Mouse (Mus musculus) liver, embryonic 16.5 days (tissue): Measurements from ENCODE around the gene Ush1g. TPM values are rescaled to one million over a fixed set of nuclear protein-coding genes. Genes with fewer than 3 reads are reported as not detected.

Experiments
- ATAC-seq: fragments of 200-750 bp; cut with Nextera tagmentation; 2 replicates; pipeline ENCODE4 v1.8.0; 2017; ENCODE audit warnings: low read depth, mild to moderate bottlenecking, moderate number of reproducible peaks, moderate library complexity
- H3K27ac ChIP-seq: fragments of 300-500 bp; sonication (generic); 2 replicates; pipeline ENCODE4 v1.5.1; 2014; ENCODE audit warnings: mild to moderate bottlenecking, low read length
- H3K27me3 ChIP-seq: fragments of 300-500 bp; sonication (generic); 2 replicates; pipeline ENCODE4 v1.6.1; 2014; ENCODE audit warnings: low read depth, low read length, mixed read lengths; ENCODE audit not compliant: control insufficient read depth, insufficient read depth
- H3K36me3 ChIP-seq: fragments of 300-500 bp; sonication (generic); 2 replicates; pipeline ENCODE4 v1.6.1; 2014; ENCODE audit warnings: mild to moderate bottlenecking; ENCODE audit not compliant: control insufficient read depth, insufficient read depth
- H3K4me1 ChIP-seq: fragments of 300-500 bp; sonication (generic); 2 replicates; pipeline ENCODE4 v1.6.1; 2014; ENCODE audit warnings: low read depth, low read length, mixed read lengths; ENCODE audit not compliant: control insufficient read depth
- H3K4me2 ChIP-seq: fragments of 300-500 bp; sonication (generic); 2 replicates; pipeline ENCODE4 v1.6.1; 2014; ENCODE audit warnings: low read depth, low read length, mixed read lengths
- H3K4me3 ChIP-seq: fragments of 300-500 bp; sonication (generic); 2 replicates; pipeline ENCODE4 v1.5.1; 2014; ENCODE audit warnings: low read depth, mild to moderate bottlenecking, low read length
- H3K9ac ChIP-seq: fragments of 300-500 bp; sonication (generic); 2 replicates; pipeline ENCODE4 v1.6.1; 2014; ENCODE audit warnings: low read depth, low read length
- H3K9me3 ChIP-seq: fragments of 300-500 bp; sonication (generic); replicated peaks from 2 replicates; pipeline ENCODE4 v1.6.1; 2016; ENCODE audit warnings: low read length; ENCODE audit not compliant: control insufficient read depth
- WGBS: fragments of 180-500 bp; shearing (Covaris S2); extraction: QIAGEN DNeasy Blood & Tissue Kit; methylation state at CpG from one replicate; pipeline ENCODE4 v1.1.7; 2014; ENCODE audit not compliant: insufficient replicate concordance; 5-methylcytosine and 5-hydroxymethylcytosine counted together
- polyA plus RNA-seq: library from polyadenylated mRNA; unstranded; fragments of >200 nt; fragmentation: Nextera tagmentation; extraction: Ambion mirVana; gene quantifications from 2 replicates; pipeline ENCODE4 v1.2.1, GENCODE M21; 2015

The Ush1g gene
- polyA plus RNA-seq, 1 experiment from 2014 or later, result 0.09 TPM

DNA sequence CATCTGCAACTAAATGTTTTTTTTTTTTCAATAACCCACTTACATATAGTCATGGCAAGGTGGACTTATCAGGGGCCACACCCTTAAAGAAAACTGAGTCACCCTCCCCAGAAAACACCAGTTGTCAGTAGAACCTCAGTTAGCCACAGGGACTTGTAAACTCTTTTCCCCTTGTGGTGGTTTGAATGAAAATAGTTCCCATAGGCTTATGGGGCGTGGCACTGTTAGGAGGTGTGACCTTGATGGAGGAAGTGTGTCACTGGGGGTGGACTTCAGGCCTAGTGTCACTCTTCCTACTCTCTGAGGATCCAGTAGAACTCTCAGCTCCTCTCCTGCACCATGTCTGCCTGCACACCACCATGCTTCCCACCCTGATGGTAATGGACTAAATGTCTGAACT lies 42.1 kb downstream of the Ush1g start:
- H3K27ac ChIP-seq, result 0 out of 2 replicates have a peak overlapping the region, but pooled peaks have one; percentile 11
- WGBS, result 32% methylated on average over 1 of the region's 1 CpGs
- no peaks in the 10 kb centered on the region for H3K9me3 ChIP-seq
- H3K4me1 ChIP-seq, result peaks cover 31% of the 10 kb centered on the region
- H3K4me3 ChIP-seq, result no peak overlapping the region
- no peak for ATAC-seq
- H3K36me3 ChIP-seq, result no peaks in the 10 kb centered on the region
- no peak overlapping the region for H3K9ac ChIP-seq
- H3K27me3 ChIP-seq, result no peaks in the 10 kb centered on the region
- H3K4me2 ChIP-seq, result no peak overlapping the region

DNA sequence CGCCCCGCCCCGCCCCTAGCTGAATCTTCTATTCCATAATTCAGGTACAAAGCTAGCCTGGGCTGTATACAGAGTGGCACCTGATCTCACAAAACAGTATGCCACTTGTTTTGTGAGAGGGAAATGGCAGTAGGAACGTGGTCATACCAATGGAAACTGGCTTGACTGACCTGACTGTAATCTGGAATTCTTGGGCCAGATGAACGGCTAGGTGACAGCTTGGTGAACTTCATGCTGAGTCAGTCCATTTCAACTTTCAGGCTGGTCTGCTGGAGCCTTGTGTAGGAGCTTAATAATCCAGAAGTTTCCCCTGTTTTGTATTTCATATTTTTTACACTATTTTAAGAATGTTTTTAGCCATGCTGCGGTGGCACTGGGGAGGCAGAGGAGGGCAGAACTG lies 43.7 kb downstream of the Ush1g start:
- WGBS, result 64% methylated on average over 6 of the region's 6 CpGs
- Histone ChIP-seq H3K4me1 (peaks cover 38% of the 10 kb centered on the region), H3K4me2 (peak overlapping the region; percentile 97), H3K4me3 (peak overlapping the region; percentile 61), H3K27me3 (no peaks in the 10 kb centered on the region), H3K9me3 (no peaks in the 10 kb centered on the region), H3K9ac (no peak overlapping the region; the same call in 1 of the 2 replicates), H3K36me3 (no peaks in the 10 kb centered on the region), H3K27ac (peak overlapping the region; percentile 76; the same call in 1 of the 2 replicates)
- ATAC-seq, result no peak

DNA sequence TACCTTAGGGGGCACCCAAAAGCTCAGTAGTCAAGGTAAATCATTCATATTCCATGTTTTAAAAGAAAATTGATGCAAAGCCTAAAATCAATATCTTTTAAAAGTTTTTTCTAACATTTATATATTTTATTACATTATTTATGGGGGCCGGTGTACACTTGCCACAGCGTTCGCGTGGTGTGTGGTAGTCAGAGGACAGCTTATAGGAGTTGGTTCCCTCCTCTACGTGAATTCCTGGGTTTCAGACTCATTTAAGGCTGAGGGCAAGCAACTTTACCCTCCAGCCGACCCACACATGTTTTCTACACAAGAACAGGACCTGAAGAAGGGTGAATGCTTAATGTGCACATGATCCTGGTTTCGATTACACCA lies 44.3 kb downstream of the Ush1g start:
- peak overlapping the region; percentile 76 for H3K27ac ChIP-seq
- H3K36me3 ChIP-seq, result no peaks in the 10 kb centered on the region
- ATAC-seq, result no peak
- peaks cover 38% of the 10 kb centered on the region for H3K4me1 ChIP-seq
- peak overlapping the region; percentile 76 for H3K9ac ChIP-seq
- H3K4me2 ChIP-seq, result peak overlapping the region; percentile 97
- no peaks in the 10 kb centered on the region for H3K9me3 ChIP-seq
- no peaks in the 10 kb centered on the region for H3K27me3 ChIP-seq
- 14% methylated on average over 7 of the region's 7 CpGs for WGBS
- peak overlapping the region; percentile 61 for H3K4me3 ChIP-seq

DNA sequence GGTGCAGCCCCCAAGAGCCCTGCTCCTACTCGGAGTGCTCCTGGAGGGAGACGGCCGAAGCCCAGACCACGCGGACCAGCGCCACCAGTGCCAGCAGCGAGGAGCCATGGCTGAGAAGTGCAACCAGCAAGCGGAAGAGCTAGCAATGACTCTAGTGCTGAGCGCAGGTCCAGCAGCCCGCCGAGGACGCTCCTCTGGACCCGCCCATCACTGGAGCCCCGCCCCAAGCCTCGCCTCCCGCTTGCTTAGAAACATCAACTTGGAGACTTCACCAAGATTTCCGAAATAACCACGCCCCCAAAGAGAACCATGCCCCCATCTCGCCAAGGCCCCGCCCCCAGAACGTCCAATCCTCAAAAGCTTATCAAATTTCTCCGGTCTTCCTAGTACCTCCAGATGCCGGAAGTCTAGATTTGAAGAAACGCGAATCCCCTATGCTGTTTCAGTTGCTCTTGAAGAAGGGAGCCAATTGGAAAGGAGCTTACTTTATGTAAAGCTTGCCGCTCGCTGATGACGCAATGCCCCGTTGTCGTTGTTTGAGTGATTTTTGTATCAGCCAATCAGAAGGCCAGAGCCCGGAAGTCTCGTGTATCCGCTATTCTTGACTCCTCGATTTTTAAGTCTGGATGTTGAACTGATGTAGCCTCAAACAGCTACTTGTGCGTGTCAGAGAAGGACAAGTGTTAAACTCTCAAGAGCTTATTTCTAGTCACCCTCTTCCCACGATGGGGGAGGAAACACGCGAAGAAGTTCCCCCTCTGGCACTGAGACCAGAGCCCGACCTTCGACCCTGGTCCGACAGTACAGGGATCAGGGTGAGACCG lies 44.8 kb downstream of the Ush1g start, which contains the start of gene Fdxr:
Gene Fdxr, minus strand, starts transcription at position 271 of the 824 bp plus-strand sequence.
- peaks cover 38% of the 10 kb centered on the region for H3K4me1 ChIP-seq
- peak within 1 kb of the TSS; percentile 76 for H3K27ac ChIP-seq
- no peaks in the 10 kb centered on the region for H3K36me3 ChIP-seq
- ATAC-seq, result peak; percentile 92
- peak within 1 kb of the TSS; percentile 61 for H3K4me3 ChIP-seq
- no peaks in the 10 kb centered on the region for H3K9me3 ChIP-seq
- no peaks in the 10 kb centered on the region for H3K27me3 ChIP-seq
- H3K9ac ChIP-seq, result peak within 1 kb of the TSS; percentile 76
- peak within 1 kb of the TSS; percentile 97 for H3K4me2 ChIP-seq
- under 1% methylated on average over 42 of the region's 42 CpGs for WGBS

DNA sequence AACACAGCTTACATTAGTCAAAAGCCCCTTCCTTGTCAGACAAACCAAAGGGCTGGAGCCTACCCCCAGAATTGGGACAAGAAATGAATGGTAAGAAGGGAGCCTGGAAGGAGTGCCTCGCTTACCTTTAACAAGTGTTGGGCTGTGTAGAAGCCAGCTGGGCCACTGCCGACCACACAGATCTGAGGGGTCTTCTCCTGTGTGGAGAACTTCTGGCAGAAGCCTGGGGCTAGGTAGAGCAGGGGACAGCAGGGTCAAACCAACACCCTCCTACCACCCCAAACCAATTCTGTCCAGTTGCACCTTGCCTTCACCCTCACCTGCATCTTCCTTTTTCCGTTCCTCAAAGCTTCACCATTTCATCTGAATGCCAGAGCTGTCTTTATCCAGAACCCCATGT lies 45.9 kb downstream of the Ush1g start:
- Histone ChIP-seq H3K4me2 (peak overlapping the region; percentile 97), H3K4me3 (peak overlapping the region; percentile 61), H3K9me3 (no peaks in the 10 kb centered on the region), H3K9ac (peak overlapping the region; percentile 76), H3K27me3 (no peaks in the 10 kb centered on the region), H3K36me3 (no peaks in the 10 kb centered on the region), H3K4me1 (peaks cover 38% of the 10 kb centered on the region), H3K27ac (no peak overlapping the region)
- ATAC-seq, result no peak
- 51% methylated on average over 3 of the region's 3 CpGs for WGBS

DNA sequence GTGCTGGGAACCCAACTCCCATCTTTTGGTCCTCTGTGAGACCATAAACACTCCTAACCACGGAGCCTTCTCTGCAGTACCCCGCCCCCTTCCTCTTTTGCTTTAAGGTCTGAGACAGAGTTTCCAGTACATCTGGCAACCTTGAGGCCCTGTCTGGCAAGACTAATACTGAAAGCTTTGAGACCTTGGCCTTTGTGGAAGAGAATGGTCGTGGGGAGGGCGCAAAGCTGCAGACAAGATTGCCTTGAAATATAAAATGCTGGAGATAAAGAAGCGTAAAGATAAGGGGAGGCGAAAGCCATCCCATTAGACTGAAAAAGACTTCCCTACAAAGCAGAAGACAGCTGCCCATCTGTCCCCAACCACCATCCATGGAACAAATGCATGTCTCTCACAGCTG lies 46.3 kb downstream of the Ush1g start:
- Histone ChIP-seq H3K27ac (0 out of 2 replicates have a peak overlapping the region, but pooled peaks have one; percentile 8), H3K4me2 (peak overlapping the region; percentile 97; the same call in 1 of the 2 replicates), H3K4me1 (peaks cover 38% of the 10 kb centered on the region), H3K9me3 (no peaks in the 10 kb centered on the region), H3K9ac (no peak overlapping the region), H3K36me3 (no peaks in the 10 kb centered on the region), H3K27me3 (no peaks in the 10 kb centered on the region), H3K4me3 (no peak overlapping the region)
- no peak for ATAC-seq
- WGBS, result 36% methylated on average over 6 of the region's 6 CpGs

DNA sequence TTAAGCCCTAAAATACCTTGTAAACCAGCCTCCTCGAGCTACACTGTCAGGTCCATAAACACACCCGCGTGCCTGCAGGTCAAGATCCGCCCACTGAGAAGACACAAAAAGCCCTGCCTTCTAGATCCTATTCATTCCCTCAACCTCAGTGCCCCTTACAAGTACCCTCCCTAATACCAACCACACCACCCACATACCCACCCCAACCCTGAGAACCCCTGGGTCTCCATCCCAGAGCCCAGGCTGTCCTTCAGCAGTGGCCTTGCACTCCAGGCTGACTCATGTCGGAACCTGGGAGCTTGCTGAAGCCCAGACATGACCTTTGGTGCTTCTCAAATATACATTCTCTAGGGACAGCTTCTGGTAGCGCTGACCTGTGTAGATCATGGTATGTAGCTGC lies 47.1 kb downstream of the Ush1g start:
- ATAC-seq, result no peak
- Histone ChIP-seq H3K27ac (no peak overlapping the region), H3K27me3 (no peaks in the 10 kb centered on the region), H3K4me1 (peaks cover 34% of the 10 kb centered on the region), H3K4me3 (no peak overlapping the region), H3K4me2 (no peak overlapping the region), H3K9ac (no peak overlapping the region), H3K9me3 (no peaks in the 10 kb centered on the region), H3K36me3 (no peaks in the 10 kb centered on the region)
- WGBS, result 71% methylated on average over 6 of the region's 6 CpGs

DNA sequence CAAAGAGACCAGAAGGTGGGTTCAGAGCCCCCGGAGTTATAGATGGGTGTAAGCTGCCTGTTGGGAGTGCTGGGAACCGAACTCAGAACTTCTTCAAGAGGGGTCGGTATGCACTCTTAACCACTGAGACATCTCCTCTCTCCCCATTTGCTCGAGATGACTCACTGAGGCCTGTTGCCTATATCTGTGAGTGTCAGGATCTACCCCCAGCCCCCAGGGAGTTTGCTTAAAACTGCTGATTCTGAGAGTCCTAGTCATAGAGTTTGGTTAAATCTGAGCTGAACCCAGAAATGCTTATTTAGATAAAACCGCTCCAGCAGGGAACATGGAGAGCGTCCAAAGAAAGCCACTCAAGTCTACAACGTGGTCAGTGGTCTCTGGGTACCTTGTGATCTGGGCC lies 47.7 kb downstream of the Ush1g start:
- ATAC-seq, result no peak
- H3K9ac ChIP-seq, result no peak overlapping the region
- no peak overlapping the region for H3K4me2 ChIP-seq
- H3K27ac ChIP-seq, result no peak overlapping the region
- no peaks in the 10 kb centered on the region for H3K36me3 ChIP-seq
- no peak overlapping the region for H3K4me3 ChIP-seq
- H3K9me3 ChIP-seq, result no peaks in the 10 kb centered on the region
- WGBS, result 70% methylated on average over 7 of the region's 7 CpGs
- no peaks in the 10 kb centered on the region for H3K27me3 ChIP-seq
- H3K4me1 ChIP-seq, result peaks cover 31% of the 10 kb centered on the region

DNA sequence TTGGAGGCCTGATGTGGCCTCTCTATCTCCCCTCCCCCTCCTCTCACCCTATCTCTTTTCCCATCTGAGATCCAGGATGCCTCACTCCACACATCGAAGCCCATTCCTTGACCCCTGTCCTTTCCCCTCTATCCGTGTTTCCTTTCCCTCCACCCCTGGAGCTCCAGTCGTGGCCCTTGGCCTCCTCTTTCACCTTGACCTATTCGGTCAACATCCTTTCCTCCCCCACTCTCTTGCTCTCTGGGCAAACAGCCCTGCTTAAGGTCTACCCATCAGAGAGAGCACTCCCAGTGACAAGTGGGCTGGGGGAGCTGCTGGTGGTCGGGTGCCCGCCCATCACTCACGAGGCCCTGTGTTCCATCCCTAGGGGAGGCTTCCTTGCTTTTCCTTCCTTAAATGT lies 48.1 kb downstream of the Ush1g start:
- Histone ChIP-seq H3K27ac (no peak overlapping the region), H3K9ac (no peak overlapping the region), H3K4me3 (no peak overlapping the region), H3K4me2 (no peak overlapping the region), H3K9me3 (no peaks in the 10 kb centered on the region), H3K4me1 (peaks cover 31% of the 10 kb centered on the region), H3K27me3 (no peaks in the 10 kb centered on the region), H3K36me3 (no peaks in the 10 kb centered on the region)
- WGBS, result 49% methylated on average over 7 of the region's 7 CpGs
- ATAC-seq, result no peak
